Mouse (Mus musculus) heart, postnatal 25 days (tissue): Measurements from ENCODE around the gene Htra1. TPM values are rescaled to one million over a fixed set of nuclear protein-coding genes. Genes with fewer than 3 reads are reported as not detected.

Experiments used
- DNase-seq: peaks from one replicate; pipeline ENCODE4 v3.0.0; 2022; ENCODE audit warnings: low spot score
- intact Hi-C: fragments of 180-260 bp; cut with DNase I; formaldehyde crosslinking; loops from one replicate; pipeline ENCODE4 v1.15.1; 2025
- total RNA-seq, 2 experiments: library from RNA; stranded (reverse); gene quantifications; 2 replicates each; pipeline ENCODE4 v1.2.3; 2021

Gene Htra1
- total RNA-seq, 2 experiments from 2014 or later = 122 to 142 TPM

DNA sequence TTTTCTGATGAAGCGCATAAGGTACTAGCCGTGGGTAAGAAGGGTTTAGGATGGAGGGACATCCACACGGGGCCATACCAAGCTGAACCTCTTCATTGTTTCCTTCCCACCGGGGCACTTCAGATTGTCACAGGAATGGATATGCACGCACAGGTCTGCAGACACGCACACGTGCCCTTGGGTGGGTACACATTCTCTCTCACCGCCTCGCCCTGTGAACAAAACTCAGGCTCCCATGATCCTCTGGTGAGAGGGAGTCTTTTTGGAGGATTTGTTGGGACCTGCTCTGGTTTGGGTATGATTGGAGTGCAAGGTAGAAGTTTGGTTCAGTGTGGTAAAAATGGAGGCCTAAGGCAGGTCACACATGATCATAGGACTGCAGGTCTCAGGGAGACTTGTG lies 3.0 kb upstream of the Htra1 start:
- no peak for DNase-seq
- intact Hi-C loops = no loop called here

- DNase-seq = no peak
- intact Hi-C loops = loop anchor here (5.0 kb wide), 1 partner anchor 43 kb away; no protein-coding TSS in a partner anchor
These were observed 1.3 kb upstream of the Htra1 start for GRCm38 (mm10) chr7:130934654-130935053.

GRCm38 (mm10) chr7:130935421-130935792 lies 504 bp upstream of the Htra1 start:
- intact Hi-C loops = loop anchor here (5.0 kb wide), 1 partner anchor 42 kb away; no protein-coding TSS in a partner anchor
- DNase-seq = no peak

- intact Hi-C loops = loop anchor here (2.0 to 5.0 kb wide), 2 partner anchors 24 to 41 kb away; no protein-coding TSS in a partner anchor
- peak; percentile 42 for DNase-seq
These were observed 601 bp downstream of the Htra1 start for GRCm38 (mm10) chr7:130936472-130936951.

- DNase-seq = no peak
- intact Hi-C loops = loop anchor here (2.0 to 5.0 kb wide), 2 partner anchors 23 to 40 kb away; no protein-coding TSS in a partner anchor
These were observed 1.4 kb downstream of the Htra1 start for GRCm38 (mm10) chr7:130937266-130937841.

DNA sequence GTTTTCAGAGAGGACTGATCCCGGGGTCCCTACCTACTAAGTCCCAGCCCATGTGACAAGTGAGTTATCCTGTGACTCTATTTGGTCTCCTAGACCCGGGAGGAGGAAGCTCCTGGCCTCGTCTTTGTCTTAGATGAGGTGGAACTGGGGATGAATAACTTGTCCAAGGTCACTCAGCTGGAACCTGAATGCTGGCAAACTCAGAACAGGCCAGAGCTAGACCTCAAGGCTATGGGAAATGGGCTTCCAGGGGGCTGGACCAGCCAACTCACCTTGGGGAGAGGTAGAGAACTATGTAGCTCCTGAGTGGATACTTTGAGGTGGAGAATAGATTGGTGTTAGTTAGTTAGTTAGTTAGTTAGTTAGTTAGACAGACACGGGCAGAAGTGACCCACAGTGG lies 2.1 kb downstream of the Htra1 start:
- no peak for DNase-seq
- intact Hi-C loops = loop anchor here (5.0 kb wide), 1 partner anchor 39 kb away; no protein-coding TSS in a partner anchor

DNA sequence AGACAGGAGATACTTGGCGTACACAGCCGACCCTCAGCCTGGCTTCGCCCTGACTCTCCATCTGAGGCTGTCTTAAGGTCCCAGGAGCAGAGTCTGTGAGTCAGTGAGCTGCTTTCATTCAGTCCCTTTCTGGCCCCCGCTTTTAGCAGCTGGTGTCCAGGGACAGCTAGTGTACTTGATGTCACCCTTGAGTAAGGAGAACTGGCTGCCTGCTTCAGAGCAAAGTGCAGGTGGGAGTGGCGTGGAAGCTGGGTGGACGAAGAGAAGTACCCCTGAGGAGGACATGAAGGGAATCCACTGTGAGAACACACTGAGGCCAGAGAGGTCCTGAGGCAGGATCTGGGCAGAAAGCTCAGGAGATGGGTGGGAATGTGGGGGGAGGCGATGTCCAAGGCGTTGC lies 3.0 kb downstream of the Htra1 start:
- intact Hi-C loops = loop anchor here (5.0 kb wide), 1 partner anchor 38 kb away; no protein-coding TSS in a partner anchor
- DNase-seq = no peak

GRCm38 (mm10) chr7:130940733-130941132 lies 4.8 kb downstream of the Htra1 start:
- no peak for DNase-seq
- intact Hi-C loops = no loop called here

DNA sequence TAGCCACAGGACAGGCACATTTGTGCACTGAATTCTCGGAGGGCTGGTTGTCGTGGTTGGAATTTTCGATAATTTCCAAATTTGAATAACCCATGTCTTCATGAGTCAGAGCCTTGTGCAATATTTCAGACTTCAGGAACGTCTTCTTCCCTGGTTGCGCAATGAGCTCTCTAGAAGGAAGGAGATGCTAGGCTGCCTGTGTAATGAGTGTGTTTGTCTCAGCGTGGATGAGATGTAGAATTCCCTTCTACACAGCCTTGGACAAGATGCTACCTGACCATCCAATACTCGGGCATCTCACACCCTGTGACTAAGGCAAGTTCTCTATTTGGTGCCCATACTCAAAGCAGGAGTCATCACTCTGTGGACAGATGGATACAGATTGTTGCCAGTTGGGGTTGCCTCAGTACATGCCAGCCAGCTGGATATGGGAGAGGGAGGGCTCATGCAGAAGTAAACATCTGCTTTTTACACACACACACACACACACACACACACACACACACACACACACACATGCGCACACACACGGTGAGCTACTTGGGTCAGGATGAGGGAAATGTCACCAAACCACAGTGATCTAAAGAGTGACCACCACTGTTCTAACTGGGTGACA lies 7.5 kb downstream of the Htra1 start:
- intact Hi-C loops = no loop called here
- DNase-seq = no peak

- intact Hi-C loops = no loop called here
- no peak for DNase-seq
These were observed 9.0 kb downstream of the Htra1 start for GRCm38 (mm10) chr7:130944766-130945475.

DNA sequence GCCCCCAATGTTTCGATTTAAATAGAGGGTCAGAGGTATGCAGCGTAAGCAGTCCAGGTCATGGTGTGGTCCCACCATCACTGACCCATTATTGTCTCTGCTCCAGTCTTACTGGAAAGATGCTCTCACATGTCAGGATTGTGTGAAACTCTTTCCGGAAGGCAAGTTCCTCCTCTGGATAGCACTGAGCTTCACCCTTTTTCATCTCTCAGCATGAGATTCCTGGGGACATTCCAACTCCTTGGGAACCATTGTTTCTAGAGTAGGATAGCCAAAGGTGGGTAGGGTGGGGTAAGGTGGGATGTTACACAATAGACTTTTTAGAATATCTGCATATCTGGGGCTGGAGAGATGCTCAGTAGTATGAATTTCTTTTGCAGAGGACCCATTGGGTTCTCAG lies 9.8 kb downstream of the Htra1 start:
- no peak for DNase-seq
- intact Hi-C loops = no loop called here

GRCm38 (mm10) chr7:130946303-130946702 lies 10.4 kb downstream of the Htra1 start:
- intact Hi-C loops = no loop called here
- DNase-seq = no peak

DNA sequence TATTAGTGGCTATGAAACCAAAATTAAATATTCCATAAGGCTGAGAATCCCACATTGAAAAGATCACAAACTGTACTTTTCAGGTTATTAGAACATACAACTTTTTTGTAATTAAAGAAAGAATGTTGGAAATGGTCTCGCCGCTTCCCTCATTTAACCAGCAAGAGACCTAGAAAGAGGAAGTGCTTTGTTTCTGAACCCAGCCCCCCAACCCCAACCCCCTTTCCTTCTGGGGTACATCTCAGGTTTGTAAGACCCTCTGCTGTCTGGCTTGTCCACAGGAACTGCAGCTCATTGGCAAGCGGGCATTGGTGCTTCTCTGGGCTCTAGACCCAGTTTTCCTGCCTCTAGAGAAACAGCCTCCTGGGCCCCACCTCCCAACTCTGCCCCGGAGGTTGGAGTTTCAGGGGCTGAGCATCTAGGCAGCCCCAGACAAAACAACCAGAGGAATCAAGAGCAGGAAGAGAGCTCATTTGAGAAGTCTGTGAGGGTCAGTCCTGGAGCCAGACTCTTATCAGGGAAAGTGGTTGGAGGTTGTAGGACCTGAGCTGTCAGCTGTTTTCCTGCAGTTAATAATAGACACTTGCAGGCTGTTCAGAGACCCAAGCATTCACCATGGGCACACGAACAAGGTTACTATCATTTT lies 12.8 kb downstream of the Htra1 start:
- DNase-seq = no peak
- intact Hi-C loops = no loop called here

DNA sequence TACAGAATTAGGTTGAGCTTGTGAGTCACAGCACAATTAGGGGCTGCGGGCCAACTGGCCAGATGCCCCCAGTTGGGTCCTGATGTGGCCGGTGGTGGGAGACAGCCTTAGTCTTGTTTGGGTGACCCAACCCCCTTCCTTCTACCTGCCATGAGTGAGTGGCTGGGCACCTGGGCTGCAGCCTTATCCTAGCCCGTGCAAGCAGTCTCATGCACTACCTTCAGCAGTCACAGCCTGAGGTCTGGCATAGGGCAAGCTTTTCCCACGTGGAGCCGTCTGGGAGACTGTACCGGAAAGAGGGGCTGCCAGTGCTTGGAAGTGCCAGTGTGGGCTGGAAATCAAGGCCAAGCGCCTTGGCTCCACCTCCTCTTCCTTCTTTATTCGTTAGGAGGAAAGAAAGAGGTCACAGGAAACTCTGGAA lies 13.4 kb downstream of the Htra1 start:
- peak; percentile 54 for DNase-seq
- intact Hi-C loops = no loop called here

GRCm38 (mm10) chr7:130950482-130950881 lies 14.6 kb downstream of the Htra1 start:
- no peak for DNase-seq
- intact Hi-C loops = no loop called here

DNA sequence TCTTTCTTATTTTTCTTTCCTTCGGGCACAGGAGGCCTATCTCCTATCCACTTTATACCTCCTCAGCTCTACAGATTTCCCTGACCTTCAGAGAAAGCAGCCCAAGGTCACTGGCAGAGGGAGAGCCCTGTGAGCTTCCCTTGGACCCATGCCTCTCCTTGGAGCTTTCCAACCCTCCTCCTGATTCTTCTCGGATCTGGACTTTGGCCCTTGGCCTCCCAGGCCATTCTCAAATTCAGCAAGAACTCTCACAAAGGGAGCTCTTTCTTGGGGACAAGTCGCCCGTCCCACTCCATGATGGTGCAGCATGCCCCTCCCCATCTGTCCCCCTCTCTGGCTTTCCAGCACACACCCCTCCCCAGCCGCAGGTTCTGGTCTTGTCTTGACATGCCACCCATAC lies 15.1 kb downstream of the Htra1 start:
- no peak for DNase-seq
- intact Hi-C loops = no loop called here

GRCm38 (mm10) chr7:130953376-130953775 lies 17.5 kb downstream of the Htra1 start:
- intact Hi-C loops = no loop called here
- no peak for DNase-seq

- no peak for DNase-seq
- intact Hi-C loops = no loop called here
These were observed 18.3 kb downstream of the Htra1 start for GRCm38 (mm10) chr7:130954177-130954601.

DNA sequence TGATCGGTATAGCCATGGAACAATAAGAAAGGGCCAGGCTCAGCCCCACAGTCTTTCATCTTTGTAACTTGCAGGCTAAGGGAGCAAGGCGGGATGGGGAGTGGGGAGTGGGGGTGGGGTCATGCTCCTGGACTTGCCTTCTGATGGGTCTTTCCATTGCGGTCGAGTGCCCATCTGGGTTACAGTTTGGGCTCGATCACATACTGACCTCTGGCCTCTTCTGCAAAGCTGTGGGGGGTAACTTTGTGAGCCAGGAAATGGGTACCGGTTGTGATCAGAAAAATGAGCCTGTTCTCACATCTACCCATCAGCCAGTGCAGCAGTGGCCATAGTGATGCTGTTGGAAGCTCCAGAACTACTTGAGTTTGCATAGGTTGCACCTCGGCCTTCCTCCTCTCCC lies 22.6 kb downstream of the Htra1 start:
- intact Hi-C loops = no loop called here
- no peak for DNase-seq

DNA sequence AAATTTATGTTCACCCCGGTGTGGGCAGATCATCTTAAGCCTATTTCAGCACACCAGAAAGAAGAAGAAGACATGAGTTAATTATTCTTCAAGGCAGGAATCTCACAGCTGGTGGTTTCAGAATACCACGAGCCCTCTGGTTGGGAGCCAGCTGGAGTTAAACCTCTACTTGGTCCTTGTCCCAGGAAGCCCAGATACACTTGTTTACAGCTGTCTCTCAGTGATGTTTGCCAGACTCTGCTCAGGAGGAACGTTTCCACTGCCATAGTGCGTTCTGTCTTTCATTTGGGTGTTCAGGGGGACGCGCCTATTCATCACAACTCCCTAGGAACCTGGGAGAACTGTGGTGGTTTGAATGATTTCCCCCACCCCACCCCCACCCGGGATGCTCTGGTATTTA lies 24.0 kb downstream of the Htra1 start:
- intact Hi-C loops = loop anchor here (2.0 kb wide), 1 partner anchor 23 kb away; the partner anchor contains the start of gene Htra1
- DNase-seq = peak; percentile 69
